Comparison of ENCODE assay signal across 25 mouse cellular contexts in the genomic region with DNA sequence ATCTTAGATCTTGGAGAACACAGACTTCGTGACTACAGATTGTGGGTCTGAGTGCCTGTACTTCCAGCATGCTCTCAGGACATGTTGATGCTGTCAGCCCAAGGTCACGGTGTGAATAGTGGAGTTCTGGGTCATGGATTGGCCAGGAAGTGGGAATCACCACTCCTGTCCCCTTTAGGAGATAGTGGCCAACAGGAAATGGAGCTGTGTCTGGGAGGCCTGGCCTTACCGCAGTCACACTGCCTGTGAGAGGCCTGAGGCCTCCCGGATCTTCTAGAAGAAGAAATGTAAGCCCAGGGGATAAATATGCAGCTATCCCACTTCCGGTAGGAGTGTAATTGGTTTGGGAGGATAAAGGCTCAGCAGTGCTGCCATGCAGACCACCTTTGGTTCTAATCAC.
"Had no signal": no experiment of that assay in that cellular context is flagged by ENCODE, and none has a peak within 500 bp of the region (broad histone marks: within the 10 kb centered on the region; RNA-seq: fewer than 3 reads in every experiment).

No protein-coding gene starts in this region.

- DNase-seq: gastrocnemius, adult 2 months; gastrocnemius, postnatal 10 days; gastrocnemius, postnatal 25 days; heart, adult 2 months; heart, postnatal 10 days; heart, postnatal 4 days; kidney, adult 18-20 months; kidney, adult 8-10 months; kidney, postnatal 14 days; kidney, postnatal 36 days; layer of hippocampus, adult 9-11 months had no signal

- H3K27me3 ChIP-seq: heart, embryonic 12.5 days; hindbrain, embryonic 12.5 days; intestine, embryonic 15.5 days; kidney, embryonic 15.5 days; limb, embryonic 12.5 days; liver, embryonic 12.5 days had no signal

- H3K27ac ChIP-seq: gastrocnemius, adult 2 months; heart, adult 2 months; hindbrain, embryonic 10.5 days; hindbrain, embryonic 12.5 days; hindbrain, embryonic 14.5 days; intestine, embryonic 15.5 days; kidney, embryonic 15.5 days; kidney, postnatal 0 days; left cerebral cortex, adult 2 months; limb, embryonic 10.5 days; limb, embryonic 12.5 days; liver, embryonic 12.5 days had no signal

- H3K4me3 ChIP-seq: gastrocnemius, adult 2 months; heart, adult 2 months; heart, embryonic 12.5 days; hindbrain, embryonic 10.5 days; hindbrain, embryonic 12.5 days; intestine, embryonic 15.5 days; kidney, embryonic 15.5 days; left cerebral cortex, adult 2 months; limb, embryonic 10.5 days; limb, embryonic 12.5 days; liver, embryonic 12.5 days had no signal

- H3K4me1 ChIP-seq: heart, embryonic 12.5 days; hindbrain, embryonic 10.5 days; hindbrain, embryonic 12.5 days; intestine, embryonic 15.5 days; kidney, embryonic 15.5 days; limb, embryonic 10.5 days; limb, embryonic 12.5 days; liver, embryonic 12.5 days had no signal

- H3K36me3 ChIP-seq: heart, embryonic 12.5 days; hindbrain, embryonic 10.5 days; hindbrain, embryonic 12.5 days; intestine, embryonic 15.5 days; kidney, embryonic 15.5 days; limb, embryonic 10.5 days; limb, embryonic 12.5 days; liver, embryonic 12.5 days had no signal

- H3K9me3 ChIP-seq: hindbrain, embryonic 10.5 days; hindbrain, embryonic 12.5 days; intestine, embryonic 15.5 days; kidney, embryonic 15.5 days; limb, embryonic 10.5 days; liver, embryonic 12.5 days had no signal

- ATAC-seq: hindbrain, embryonic 16.5 days; inflammation-experienced regulatory T-cells, adult 6 months; intestine, embryonic 15.5 days; intestine, postnatal 0 days; liver, embryonic 12.5 days had no signal
